14 mouse cellular contexts compared by ENCODE assay signal in the genomic region with DNA sequence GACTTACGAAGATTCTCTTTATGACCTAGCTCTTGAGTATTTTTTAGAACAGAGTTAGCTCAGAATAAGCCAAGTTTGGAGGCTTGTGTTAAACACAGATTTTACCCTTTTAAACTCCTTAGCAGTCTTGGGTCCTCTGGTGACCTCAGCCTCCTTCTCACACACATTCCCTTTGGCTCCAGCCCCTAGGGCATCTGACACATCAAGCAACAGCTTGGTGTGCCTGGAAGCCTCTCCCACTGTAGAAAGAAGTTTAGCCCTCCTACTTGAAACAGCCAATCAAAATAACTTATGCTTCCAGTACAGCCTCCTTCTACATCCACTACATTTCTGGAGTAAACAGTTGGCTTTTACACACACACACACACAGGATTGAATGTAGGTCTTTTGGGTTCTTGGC. TPM values are rescaled to one million over a fixed set of nuclear protein-coding genes. Genes with fewer than 3 reads are reported as not detected.
DNase-seq lines count a peak whose midpoint lies in the region; ATAC-seq and TF ChIP-seq lines count a peak whose summit lies in the region.
"Had no signal": no experiment of that assay in that cellular context is flagged by ENCODE, and none has a peak within 500 bp of the region (broad histone marks: within the 10 kb centered on the region; RNA-seq: fewer than 3 reads in every experiment).

No protein-coding gene starts in this region.

- TF ChIP-seq CTCF in heart, adult 2 months (IDR thresholded peaks at IDR 0.05): no peak

- DNase-seq in heart, adult 2 months: peak in 1 of 2 experiments; percentile 49
- DNase-seq in 3134 (ENCODE audit: extremely low read depth, insufficient read length, low spot score): peak; percentile 14
- DNase-seq in adipocyte (ENCODE audit: low spot score): peak; percentile 67
- no peak for DNase-seq in ovary, postnatal 14 days (ENCODE audit: low spot score)
- DNase-seq in natural killer cell, adult 2 months (ENCODE audit: low spot score in 2 of 2): no peak
- DNase-seq: adrenal gland, postnatal 36 days; cerebellum, adult 11 months; layer of hippocampus, postnatal 36 days; retina, postnatal 1 day had no signal

- no peak for TF ChIP-seq EP300 in heart, adult 2 months (IDR thresholded peaks at IDR 0.05; ENCODE audit: insufficient read depth, low read depth, low read length)

- ATAC-seq in heart, embryonic 11.5 days (replicated peaks; ENCODE audit: insufficient number of reproducible peaks, low FRiP score, low TSS enrichment): no peak
- peak; percentile 24; the same call in 1 of the 2 replicates for ATAC-seq in lung, embryonic 15.5 days (ENCODE audit: borderline replicate concordance, extremely low read depth, low FRiP score, low TSS enrichment)

- no peaks in the 10 kb centered on the region for H3K27me3 ChIP-seq in heart, adult 2 months (ENCODE audit: control insufficient read depth, insufficient read depth, low read length)
- no peaks in the 10 kb centered on the region for H3K27me3 ChIP-seq in heart, embryonic 11.5 days (ENCODE audit: control insufficient read depth, insufficient read depth, low read length)
- H3K27me3 ChIP-seq in lung, embryonic 15.5 days: no peaks in the 10 kb centered on the region
- H3K27me3 ChIP-seq: hindbrain, embryonic 13.5 days had no signal

- no peak overlapping the region for H3K9ac ChIP-seq in heart, adult 2 months (ENCODE audit: low read depth, low read length)
- no peak overlapping the region for H3K9ac ChIP-seq in heart, embryonic 11.5 days (ENCODE audit: low read depth, low read length)
- H3K9ac ChIP-seq in lung, embryonic 15.5 days: no peak overlapping the region

- H3K27ac ChIP-seq in heart, adult 2 months: peak overlapping the region; percentile 97
- H3K27ac ChIP-seq in heart, embryonic 11.5 days (ENCODE audit: low read depth, low read length): no peak overlapping the region
- peak overlapping the region; percentile 96 for H3K27ac ChIP-seq in lung, embryonic 15.5 days
- H3K27ac ChIP-seq: forebrain, embryonic 10.5 days; hindbrain, embryonic 13.5 days had no signal

- H3K4me2 ChIP-seq in heart, embryonic 11.5 days: no peak overlapping the region; the same call in 1 of the 2 replicates
- H3K4me2 ChIP-seq in lung, embryonic 15.5 days: no peak overlapping the region; the same call in 1 of the 2 replicates
- H3K4me2 ChIP-seq: midbrain, embryonic 11.5 days had no signal

- no peak overlapping the region for H3K4me3 ChIP-seq in heart, adult 2 months
- no peak overlapping the region for H3K4me3 ChIP-seq in heart, embryonic 11.5 days (ENCODE audit: low read depth, low read length)
- H3K4me3 ChIP-seq in lung, embryonic 15.5 days: no peak overlapping the region
- H3K4me3 ChIP-seq: forebrain, embryonic 10.5 days had no signal

- 84% methylated on average over 1 of the region's 1 CpGs for WGBS in heart, adult 2 months
- 89% methylated on average over 1 of the region's 1 CpGs for WGBS in heart, embryonic 11.5 days (ENCODE audit: insufficient replicate concordance)
- WGBS in lung, embryonic 15.5 days: 44% methylated on average over 1 of the region's 1 CpGs

- peaks cover 13% of the 10 kb centered on the region for H3K4me1 ChIP-seq in heart, adult 2 months (ENCODE audit: control insufficient read depth, insufficient read depth, low read length)
- peaks cover 14% of the 10 kb centered on the region for H3K4me1 ChIP-seq in heart, embryonic 11.5 days (ENCODE audit: control insufficient read depth, insufficient read depth, low read length)
- peaks cover 28% of the 10 kb centered on the region for H3K4me1 ChIP-seq in lung, embryonic 15.5 days

- no peak for TF ChIP-seq POLR2A in heart, adult 2 months (IDR thresholded peaks at IDR 0.05; ENCODE audit: insufficient read depth, low read depth, low read length)

- intact Hi-C loops in heart, adult 2 months (cut with DNase I): loop anchor here (5.0 kb wide), 2 partner anchors 43 to 103 kb away; no protein-coding TSS in a partner anchor

- H3K36me3 ChIP-seq in heart, adult 2 months (ENCODE audit: control insufficient read depth, insufficient read depth, low read length): peaks cover 6% of the 10 kb centered on the region
- H3K36me3 ChIP-seq in heart, embryonic 11.5 days (ENCODE audit: control insufficient read depth, insufficient read depth, low read length): no peaks in the 10 kb centered on the region
- H3K36me3 ChIP-seq in lung, embryonic 15.5 days: no peaks in the 10 kb centered on the region
- H3K36me3 ChIP-seq: forebrain, embryonic 10.5 days; hindbrain, embryonic 13.5 days had no signal

- H3K9me3 ChIP-seq in heart, embryonic 11.5 days (replicated peaks; ENCODE audit: control insufficient read depth, low read length): no peaks in the 10 kb centered on the region
- H3K9me3 ChIP-seq in lung, embryonic 15.5 days: no peaks in the 10 kb centered on the region
- H3K9me3 ChIP-seq: forebrain, embryonic 10.5 days; hindbrain, embryonic 13.5 days had no signal

- peaks cover 2% of the 10 kb centered on the region; the same call in 1 of the 2 replicates for H3K79me2 ChIP-seq in heart, adult 2 months (replicated peaks; ENCODE audit: control insufficient read depth, insufficient read depth, low read length)

RNA-seq across cellular contexts. Expression of a gene that starts 2.8 kb away (rescaled TPM):
- 10 to 100 TPM; 16.4 to 17.6 TPM for total RNA-seq in heart, adult 2 months (2021)
- 15.9 and 20.8 TPM in 2 replicates for polyA plus RNA-seq in heart, adult 2 months (2012; rRNA removed)
- 5.7 and 7.4 TPM in 2 replicates for polyA plus RNA-seq in heart, embryonic 11.5 days (2014; fragmentation: Nextera tagmentation; extraction: Ambion mirVana)
- polyA plus RNA-seq in lung, embryonic 15.5 days (2015; fragmentation: Nextera tagmentation; extraction: Ambion mirVana): 9.0 and 9.1 TPM in 2 replicates

Comparison
In these comparisons a context has a peak if more than half of its experiments do, and no peak if none do; other contexts are left out.
1. DNase-seq: peak in 3134 (single experiment) and adipocyte (single experiment); none in ovary, postnatal 14 days (single experiment) and natural killer cell, adult 2 months (0 of 2).